In genomic region chr16:24424356-24424977, GRCm38 (mm10) we compare ENCODE assay signal across 14 mouse cellular contexts. TPM values are rescaled to one million over a fixed set of nuclear protein-coding genes. Genes with fewer than 3 reads are reported as not detected.
DNase-seq lines count a peak whose midpoint lies in the region; ATAC-seq and TF ChIP-seq lines count a peak whose summit lies in the region.
"Had no signal": no experiment of that assay in that cellular context is flagged by ENCODE, and none has a peak within 500 bp of the region (broad histone marks: within the 10 kb centered on the region; RNA-seq: fewer than 3 reads in every experiment).

No protein-coding gene starts in this region.

- peak; percentile 33 to 45 for DNase-seq in heart, adult 18-20 months
- no peak for DNase-seq in heart, adult 11 months
- DNase-seq in kidney, postnatal 25 days, result peak; percentile 22 to 52
- no peak for DNase-seq in urinary bladder, postnatal 4 days (ENCODE audit: low spot score in 2 of 2)
- DNase-seq: gastrocnemius, postnatal 10 days; layer of hippocampus, postnatal 36 days; right cerebral cortex, postnatal 25 days had no signal

- H3K27ac ChIP-seq in kidney, embryonic 14.5 days (ENCODE audit: low read depth, low read length), result no peak overlapping the region
- H3K27ac ChIP-seq in heart, embryonic 15.5 days, result peak overlapping the region; percentile 83
- peak overlapping the region; percentile 30; the same call in 1 of the 2 replicates for H3K27ac ChIP-seq in olfactory bulb, adult 2 months (ENCODE audit: insufficient read depth, low read depth, low read length)
- H3K27ac ChIP-seq: liver, embryonic 14.5 days; neural tube, embryonic 12.5 days had no signal

- 0 out of 2 replicates have a peak, but pooled peaks cover 5% of the 10 kb centered on the region for H3K4me1 ChIP-seq in kidney, embryonic 14.5 days (ENCODE audit: control insufficient read depth, insufficient read depth, low read length)
- H3K4me1 ChIP-seq in heart, embryonic 15.5 days (replicated peaks), result peaks cover 80% of the 10 kb centered on the region
- H3K4me1 ChIP-seq in olfactory bulb, adult 2 months (ENCODE audit: control insufficient read depth, insufficient read depth, low read length), result peaks cover 14% of the 10 kb centered on the region

- no peaks in the 10 kb centered on the region for H3K36me3 ChIP-seq in kidney, embryonic 14.5 days (ENCODE audit: control insufficient read depth, insufficient read depth, low read length)
- H3K36me3 ChIP-seq in heart, embryonic 15.5 days, result no peaks in the 10 kb centered on the region
- H3K36me3 ChIP-seq: neural tube, embryonic 12.5 days had no signal

- no peak overlapping the region for H3K4me3 ChIP-seq in kidney, embryonic 14.5 days (ENCODE audit: low read length)
- no peak overlapping the region for H3K4me3 ChIP-seq in heart, embryonic 15.5 days
- H3K4me3 ChIP-seq in olfactory bulb, adult 2 months (ENCODE audit: insufficient read depth, low read depth, low read length), result no peak overlapping the region
- H3K4me3 ChIP-seq: megakaryocyte, embryonic 14.5 days; neural tube, embryonic 12.5 days had no signal

- TF ChIP-seq POLR2A in olfactory bulb, adult 2 months (IDR thresholded peaks at IDR 0.05; ENCODE audit: insufficient read depth, low read depth, low read length), result no peak

- H3K27me3 ChIP-seq in kidney, embryonic 14.5 days (ENCODE audit: control insufficient read depth, insufficient read depth, low read length), result no peaks in the 10 kb centered on the region
- H3K27me3 ChIP-seq in heart, embryonic 15.5 days, result no peaks in the 10 kb centered on the region
- H3K27me3 ChIP-seq: neural tube, embryonic 12.5 days had no signal

- no peak for TF ChIP-seq CTCF in olfactory bulb, adult 2 months (IDR thresholded peaks at IDR 0.05; ENCODE audit: insufficient read depth, low read depth, low read length)

- no peaks in the 10 kb centered on the region for H3K9me3 ChIP-seq in kidney, embryonic 14.5 days (ENCODE audit: control insufficient read depth, low read length)
- H3K9me3 ChIP-seq in heart, embryonic 15.5 days (replicated peaks), result no peaks in the 10 kb centered on the region
- H3K9me3 ChIP-seq: megakaryocyte, embryonic 14.5 days; neural tube, embryonic 12.5 days had no signal

- no peak overlapping the region for H3K9ac ChIP-seq in kidney, embryonic 14.5 days (ENCODE audit: low read depth, low read length)
- H3K9ac ChIP-seq in heart, embryonic 15.5 days, result no peak overlapping the region
- H3K9ac ChIP-seq: liver, embryonic 14.5 days; neural tube, embryonic 12.5 days had no signal

- ATAC-seq in kidney, embryonic 14.5 days (ENCODE audit: low FRiP score, low TSS enrichment), result no peak
- peak; percentile 40; the same call in 1 of the 2 replicates for ATAC-seq in heart, embryonic 15.5 days (replicated peaks; ENCODE audit: insufficient number of reproducible peaks, insufficient read depth, low FRiP score, low read depth)
- no peak for ATAC-seq in megakaryocyte-erythroid progenitor cell, adult 5-6 weeks (replicated peaks; ENCODE audit: low FRiP score, low TSS enrichment, poor library complexity, severe bottlenecking)

- WGBS in kidney, embryonic 14.5 days, result 64% methylated on average over 12 of the region's 12 CpGs
- 38% methylated on average over 12 of the region's 12 CpGs for WGBS in heart, embryonic 15.5 days
- WGBS in olfactory bulb, adult 2 months, result 73% methylated on average over 12 of the region's 12 CpGs

- H3K4me2 ChIP-seq in kidney, embryonic 14.5 days (replicated peaks; ENCODE audit: low read depth, low read length), result no peak overlapping the region
- H3K4me2 ChIP-seq in heart, embryonic 15.5 days, result no peak overlapping the region
- H3K4me2 ChIP-seq: neural tube, embryonic 12.5 days had no signal

RNA-seq across cellular contexts. Expression of gene Lpp, which starts 31.2 kb away (rescaled TPM):
- total RNA-seq in heart, adult 18-20 months (2021), result 10 to 100 TPM; 20.7 to 25.2 TPM
- 36.9 and 49.2 TPM in 2 replicates for polyA plus RNA-seq in kidney, embryonic 14.5 days (2014; fragmentation: Nextera tagmentation; extraction: Ambion mirVana)
- polyA plus RNA-seq in heart, embryonic 15.5 days (2015; fragmentation: Nextera tagmentation; extraction: Ambion mirVana), result 42.6 and 49.5 TPM in 2 replicates
- polyA plus RNA-seq in olfactory bulb, adult 2 months (2012; ENCODE audit: insufficient read depth, insufficient read length, low replicate concordance, missing spikeins), result 29.5 TPM in 1 of 2 replicates, not detected in the other
- 3.3 and 4.5 TPM in 2 replicates for total RNA-seq in megakaryocyte-erythroid progenitor cell, adult 5-6 weeks (2014; fragmentation: Nextera tagmentation)
- 0.47 and 2.4 TPM in 2 replicates for total RNA-seq in megakaryocyte-erythroid progenitor cell, adult 5-6 weeks (2017)

Comparison
In these comparisons a context has a peak if more than half of its experiments do, and no peak if none do; other contexts are left out.
1. DNase-seq: peak in heart, adult 18-20 months (2 of 2) and kidney, postnatal 25 days (2 of 2); none in heart, adult 11 months (single experiment) and urinary bladder, postnatal 4 days (0 of 2).